Mouse (Mus musculus): ENCODE data around the gene Rgs6.

The Rgs6 gene

DNA sequence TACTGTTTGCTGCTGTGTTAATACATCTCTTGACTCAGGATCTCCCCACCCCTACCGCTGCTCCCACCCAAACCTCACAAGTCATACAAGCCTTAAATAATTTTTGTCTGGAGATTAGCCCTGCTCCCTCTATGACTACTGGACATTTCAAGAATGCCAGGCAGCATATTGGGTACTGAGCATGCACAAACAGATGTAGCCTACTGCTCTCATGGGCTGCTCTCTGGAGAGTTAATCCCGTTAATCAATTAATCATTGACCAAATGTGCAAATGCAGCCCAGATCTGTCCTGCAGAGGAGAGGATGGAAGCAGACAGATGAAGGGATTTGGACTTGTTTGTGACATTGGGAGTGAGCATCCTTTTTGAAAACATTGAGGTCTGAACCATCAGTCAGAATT is at the start of gene Rgs6:
Gene Rgs6, plus strand, starts transcription at position 276 of the 400 bp plus-strand sequence.
- in situ Hi-C loops (cut with MseI, MboI) = no loop called here

DNA sequence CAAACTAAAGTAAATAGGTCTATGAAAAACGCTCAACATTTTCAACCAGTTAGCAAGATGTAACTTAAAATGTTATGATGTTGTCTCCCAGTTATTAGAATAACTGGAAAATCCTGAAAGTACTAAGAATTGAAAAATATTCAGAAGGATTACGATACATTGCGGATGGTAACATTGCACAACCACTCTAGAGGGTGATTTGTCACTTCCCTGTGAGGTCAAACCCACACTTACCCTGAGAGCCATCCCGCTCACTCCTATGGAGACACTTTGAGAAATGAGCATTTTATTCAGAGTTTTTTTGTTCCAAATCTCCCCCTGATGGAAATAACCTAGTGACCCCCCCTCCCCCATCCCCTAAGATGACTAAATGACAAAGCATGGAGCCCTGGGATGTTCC is 41.0 kb upstream of the Rgs6 start:
- in situ Hi-C loops (cut with MseI, MboI) = no loop called here

DNA sequence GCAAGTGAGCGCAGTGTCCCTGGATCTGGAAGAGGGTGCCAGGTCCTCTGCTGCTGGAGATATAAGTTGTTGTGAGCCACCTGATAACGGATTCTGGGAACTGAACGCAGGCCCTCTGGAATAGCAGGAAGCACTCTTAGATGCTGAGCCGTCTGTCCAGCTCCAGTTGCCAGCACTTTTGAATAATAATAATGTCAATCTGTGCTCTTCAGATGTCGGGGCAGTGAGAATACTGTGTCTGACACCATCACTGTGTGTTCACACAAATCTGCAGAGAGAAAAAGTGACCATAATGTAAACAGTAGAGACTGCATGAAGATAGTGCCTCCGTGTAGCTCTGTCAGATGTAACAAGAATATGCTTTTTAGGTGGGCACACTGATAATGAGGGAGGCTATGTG is 38.9 kb upstream of the Rgs6 start:
- in situ Hi-C loops (cut with MseI, MboI) = no loop called here

DNA sequence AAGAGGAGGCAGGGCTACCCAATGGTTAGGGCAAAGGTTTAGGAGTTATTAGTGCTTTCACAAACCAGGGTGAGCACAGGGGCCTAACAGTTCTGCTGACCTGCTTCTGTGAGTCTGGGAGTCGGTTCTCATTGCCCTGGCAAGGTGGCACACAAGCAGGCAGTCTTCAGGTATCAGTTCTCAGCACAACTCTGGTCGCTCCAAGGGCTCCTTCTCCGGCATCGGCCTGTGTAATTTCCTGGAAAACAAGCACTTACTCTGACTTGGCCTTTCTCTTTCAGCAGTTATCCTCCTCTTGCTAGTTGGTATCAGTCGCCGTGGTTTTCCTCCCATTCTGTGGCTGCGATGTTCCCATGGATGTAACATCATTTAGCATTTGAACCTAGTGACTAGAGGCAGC is 38.0 kb upstream of the Rgs6 start:
- in situ Hi-C loops (cut with MseI, MboI) = no loop called here

DNA sequence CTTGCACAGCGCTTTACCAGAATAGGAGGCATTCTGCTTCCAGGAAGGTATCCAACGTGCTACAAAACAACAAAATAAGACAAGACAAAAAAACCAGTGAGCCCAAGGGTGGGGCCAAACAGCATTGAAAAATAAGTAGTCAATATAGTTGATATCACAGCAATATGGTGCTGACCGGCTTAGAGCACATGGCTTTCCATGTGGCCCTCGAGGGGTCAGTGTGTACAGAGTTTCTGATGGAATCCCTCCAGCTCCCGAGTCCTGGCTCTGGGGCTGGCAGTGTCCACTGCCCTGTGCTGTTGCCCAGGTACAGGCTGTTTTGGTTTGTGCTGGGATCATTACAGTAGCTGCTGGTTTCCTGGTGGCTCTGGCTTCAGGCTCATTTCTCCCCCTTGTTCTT is 35.7 kb upstream of the Rgs6 start:
- in situ Hi-C loops (cut with MseI, MboI) = no loop called here

DNA sequence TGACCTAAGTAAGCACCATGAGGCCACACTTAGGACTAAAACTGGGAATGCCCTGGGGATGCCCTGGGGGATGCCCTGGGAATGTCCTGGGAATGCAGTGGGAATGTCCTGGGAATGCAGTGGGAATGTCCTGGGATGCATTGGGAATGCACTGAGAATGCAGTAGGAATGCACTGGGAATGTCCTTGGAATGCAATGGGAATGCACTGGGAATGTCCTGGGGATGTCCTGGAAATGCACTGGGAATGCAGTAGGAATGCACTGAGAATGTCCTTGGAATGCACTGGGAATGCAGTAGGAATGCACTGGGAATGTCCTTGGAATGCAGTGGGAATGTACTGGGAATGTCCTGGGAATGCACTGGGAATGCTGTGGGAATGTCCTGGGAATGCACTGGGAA is 25.2 kb upstream of the Rgs6 start:
- in situ Hi-C loops (cut with MseI, MboI) = no loop called here

DNA sequence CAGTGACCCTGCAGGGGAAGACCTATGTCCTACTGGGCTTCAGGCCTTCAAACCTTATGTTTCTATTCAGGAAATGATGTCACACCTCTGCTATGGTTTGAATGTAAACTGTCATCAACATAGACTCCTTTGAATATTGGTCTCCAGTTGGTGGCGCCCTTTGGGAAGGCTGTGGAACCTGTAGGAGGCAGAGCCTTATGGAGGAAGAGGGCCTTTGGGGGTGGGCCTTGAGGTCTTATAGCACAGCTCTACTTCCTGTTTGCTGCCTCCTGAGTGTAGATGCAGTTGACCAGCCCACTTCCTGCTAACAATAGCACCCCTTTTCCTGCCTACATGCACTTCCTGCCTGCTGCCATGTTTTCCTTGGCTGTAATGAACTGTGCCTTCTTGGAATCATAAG is 19.7 kb upstream of the Rgs6 start:
- in situ Hi-C loops (cut with MseI, MboI) = no loop called here

DNA sequence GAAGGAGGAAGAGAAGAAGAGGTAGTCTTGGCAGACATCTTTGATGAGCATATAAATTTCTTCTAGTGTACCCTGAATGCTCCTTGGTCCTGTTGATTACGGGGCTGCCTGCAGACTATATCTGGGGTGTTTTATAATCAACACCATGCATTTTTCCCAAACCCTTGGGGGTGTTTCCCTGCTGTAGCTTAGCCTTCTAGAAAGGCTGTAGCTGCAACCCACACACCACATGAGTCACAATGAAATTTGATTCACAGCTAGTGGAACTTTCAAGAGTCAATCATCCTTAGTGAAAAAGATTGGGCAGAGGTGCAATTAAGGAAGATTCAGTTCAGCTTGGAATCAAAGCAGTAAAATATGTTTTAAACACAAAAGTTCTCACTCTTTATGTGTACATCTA is 15.4 kb upstream of the Rgs6 start:
- in situ Hi-C loops (cut with MseI, MboI) = no loop called here

DNA sequence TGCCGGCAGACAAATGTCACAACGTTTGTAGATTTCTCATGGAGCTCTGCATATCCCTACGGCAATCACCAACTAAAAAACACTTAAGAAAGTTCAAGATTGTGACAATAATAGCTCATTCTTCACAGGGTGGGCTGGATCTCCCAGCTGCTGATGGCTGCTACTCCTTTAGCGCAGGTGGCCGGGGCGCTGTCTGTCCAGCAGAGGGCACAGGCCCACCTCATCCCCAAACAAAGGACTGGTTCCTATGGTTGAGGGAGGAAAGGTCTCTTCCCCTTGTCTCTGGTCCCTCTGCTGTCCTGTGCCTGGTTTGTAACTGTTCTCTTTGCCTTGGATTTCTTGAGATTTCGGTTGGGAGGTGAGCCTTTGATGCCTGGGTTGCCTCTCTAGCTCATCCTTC is 1.5 kb upstream of the Rgs6 start:
- in situ Hi-C loops (cut with MseI, MboI) = no loop called here

DNA sequence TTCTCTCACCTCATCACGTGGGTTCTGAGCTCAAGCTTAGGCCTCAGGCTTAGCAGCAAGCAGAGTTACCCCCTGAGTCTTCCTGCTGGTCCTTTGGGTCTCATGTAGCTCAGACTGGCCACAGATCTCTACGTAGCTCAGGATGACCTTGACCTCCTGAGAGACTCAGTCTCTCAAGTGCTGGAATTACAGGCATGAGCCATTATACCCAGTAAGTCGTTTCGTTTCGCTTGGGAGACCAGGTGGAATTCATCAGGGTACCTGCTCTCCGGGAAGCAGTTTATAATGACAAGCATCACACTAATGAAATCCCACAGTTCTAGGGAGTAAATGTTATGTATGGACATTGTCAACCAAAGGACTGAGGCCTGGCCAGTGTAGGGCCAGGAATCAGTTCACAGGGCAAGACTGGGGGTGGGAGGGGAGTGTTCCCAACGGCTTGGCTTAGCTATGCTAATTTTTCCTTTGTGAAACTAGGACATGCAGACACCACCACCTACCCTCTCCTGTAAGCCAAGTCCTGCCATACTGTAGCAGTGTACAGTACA is 670 bp upstream of the Rgs6 start:
- in situ Hi-C loops (cut with MseI, MboI) = no loop called here

DNA sequence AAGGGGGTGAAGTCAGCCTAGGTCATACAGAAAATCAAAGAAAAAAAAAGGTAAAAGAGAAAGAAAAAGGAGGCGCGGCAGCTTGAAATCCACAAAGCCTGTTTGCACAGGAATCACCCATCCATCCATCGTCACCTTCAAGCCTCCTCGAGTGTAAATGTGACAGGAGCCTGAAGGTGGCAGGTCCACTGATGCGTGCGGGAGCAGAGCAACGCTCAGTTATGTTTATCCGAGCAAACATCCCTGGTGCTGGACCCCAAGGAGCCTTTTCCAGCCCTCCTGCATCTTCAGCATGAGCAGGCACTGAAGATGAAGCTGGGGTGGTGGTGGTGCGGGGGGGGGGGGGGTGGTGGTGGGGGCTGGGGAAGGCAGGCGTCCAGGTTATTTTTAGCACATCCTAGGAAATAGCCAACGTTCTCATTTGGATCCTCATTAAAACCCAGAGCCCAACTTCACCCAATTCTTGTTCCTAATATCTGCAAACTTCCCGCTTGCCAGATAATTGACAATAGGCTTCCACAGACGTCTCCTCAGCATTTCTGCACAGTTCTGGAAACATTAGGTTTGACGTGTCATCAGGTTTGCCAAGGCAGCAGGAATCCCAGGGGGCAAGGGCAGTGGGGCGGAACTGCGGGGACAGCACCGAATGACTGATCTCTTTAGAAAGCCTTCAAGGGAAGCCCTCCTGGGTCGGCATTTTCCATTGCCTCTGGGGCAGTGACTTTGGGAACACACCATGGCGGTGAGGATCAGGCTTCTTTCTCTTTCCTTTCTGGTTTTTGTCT is 946 bp downstream of the Rgs6 start:
- in situ Hi-C loops (cut with MseI, MboI) = no loop called here

DNA sequence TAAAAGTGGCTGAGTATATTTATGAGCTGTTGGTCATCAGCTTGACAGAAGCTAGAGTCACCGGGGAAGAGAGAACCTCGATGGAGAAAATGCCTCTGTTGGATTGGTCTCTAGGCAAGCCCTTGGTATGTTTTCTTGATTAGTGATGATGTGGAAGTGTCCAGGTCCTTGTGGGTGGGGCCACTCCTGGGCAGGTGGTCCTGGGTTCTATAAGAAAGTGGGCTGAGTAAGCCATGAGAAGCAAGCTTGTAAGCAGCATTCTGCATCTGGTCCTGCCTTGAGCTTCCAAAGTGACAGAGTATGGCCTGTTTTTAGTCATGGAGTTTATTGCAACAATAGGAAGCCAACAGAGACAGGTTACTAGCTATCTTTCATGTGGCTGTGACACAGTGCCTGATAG is 10.9 kb downstream of the Rgs6 start:
- in situ Hi-C loops (cut with MseI, MboI) = no loop called here

DNA sequence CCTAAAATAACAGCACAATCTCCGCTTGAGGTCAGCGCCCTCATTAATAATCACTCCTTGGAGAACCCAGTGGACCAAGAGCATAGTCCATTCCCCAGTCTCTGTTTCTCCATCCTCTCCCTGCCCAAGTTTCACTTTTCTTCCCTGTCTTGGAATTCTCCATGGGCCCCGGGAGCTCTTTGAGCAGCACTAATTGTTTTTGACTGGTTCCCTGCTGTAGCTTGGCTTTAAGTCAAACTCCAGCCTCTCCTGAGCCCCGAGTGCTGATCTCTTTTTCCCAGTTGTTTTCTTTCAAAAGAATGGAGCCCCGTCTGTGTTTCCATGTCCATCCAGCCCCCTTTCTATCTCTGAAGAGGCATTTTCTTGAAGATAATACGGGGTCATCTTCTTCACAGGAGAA is 12.3 kb downstream of the Rgs6 start:
- in situ Hi-C loops (cut with MseI, MboI) = no loop called here

DNA sequence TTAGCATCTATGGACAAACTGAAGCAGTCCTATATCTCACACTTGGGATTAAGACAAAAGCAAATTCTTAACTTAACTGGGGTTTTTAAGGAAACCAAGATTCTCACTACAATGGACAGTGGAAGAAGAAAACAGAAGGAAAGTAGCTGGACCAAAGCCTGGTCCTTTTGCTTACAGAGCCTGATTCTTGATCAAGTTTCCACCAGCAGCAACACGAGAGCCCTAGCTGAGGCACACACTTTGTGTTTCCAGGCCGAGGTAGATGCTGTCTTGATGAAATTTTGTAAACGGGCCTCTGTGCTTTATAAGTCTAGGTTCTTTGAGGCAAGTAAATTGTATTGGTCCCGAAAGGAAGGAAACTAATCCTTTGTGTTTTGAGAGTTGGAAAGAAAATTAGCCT is 14.7 kb downstream of the Rgs6 start:
- in situ Hi-C loops (cut with MseI, MboI) = no loop called here

DNA sequence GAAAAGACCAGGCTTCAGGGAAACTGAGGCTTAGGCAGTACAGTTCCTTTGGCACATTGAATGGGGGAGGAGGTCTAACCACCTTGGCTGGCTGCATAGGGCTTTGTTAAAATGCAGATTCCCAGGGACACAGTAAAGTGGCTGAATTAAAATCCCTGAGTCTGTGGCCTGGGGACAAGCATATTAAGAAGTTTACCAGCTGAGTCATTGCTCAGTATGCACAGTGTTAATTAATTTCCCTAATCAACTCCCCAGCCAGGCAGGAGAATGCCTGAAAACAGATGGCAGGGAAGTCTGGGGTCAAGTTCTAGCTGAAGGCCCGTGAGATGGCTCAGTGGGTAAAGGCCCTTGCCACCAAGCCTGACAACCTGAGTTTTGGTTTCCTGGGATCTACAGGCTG is 15.2 kb downstream of the Rgs6 start:
- in situ Hi-C loops (cut with MseI, MboI) = no loop called here

DNA sequence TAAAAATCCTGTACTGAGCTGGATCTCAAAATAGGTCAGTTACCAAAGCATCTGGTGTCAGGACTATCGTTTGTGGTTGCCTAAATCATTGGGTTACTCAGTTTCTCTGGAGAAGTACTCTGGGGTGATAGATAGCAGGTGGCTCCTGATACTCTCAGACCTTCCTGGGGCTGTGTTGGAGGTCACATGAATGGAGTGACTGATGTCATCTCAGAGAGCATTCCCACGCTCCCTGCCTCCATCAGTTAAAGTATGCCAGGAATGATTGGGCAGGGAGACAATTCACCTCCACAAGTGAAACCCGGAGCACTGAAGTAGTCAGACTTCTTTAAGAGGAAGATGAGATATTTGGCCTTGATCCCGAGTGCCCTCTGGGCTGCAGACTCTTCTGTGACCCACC is 15.9 kb downstream of the Rgs6 start:
- in situ Hi-C loops (cut with MseI, MboI) = no loop called here

DNA sequence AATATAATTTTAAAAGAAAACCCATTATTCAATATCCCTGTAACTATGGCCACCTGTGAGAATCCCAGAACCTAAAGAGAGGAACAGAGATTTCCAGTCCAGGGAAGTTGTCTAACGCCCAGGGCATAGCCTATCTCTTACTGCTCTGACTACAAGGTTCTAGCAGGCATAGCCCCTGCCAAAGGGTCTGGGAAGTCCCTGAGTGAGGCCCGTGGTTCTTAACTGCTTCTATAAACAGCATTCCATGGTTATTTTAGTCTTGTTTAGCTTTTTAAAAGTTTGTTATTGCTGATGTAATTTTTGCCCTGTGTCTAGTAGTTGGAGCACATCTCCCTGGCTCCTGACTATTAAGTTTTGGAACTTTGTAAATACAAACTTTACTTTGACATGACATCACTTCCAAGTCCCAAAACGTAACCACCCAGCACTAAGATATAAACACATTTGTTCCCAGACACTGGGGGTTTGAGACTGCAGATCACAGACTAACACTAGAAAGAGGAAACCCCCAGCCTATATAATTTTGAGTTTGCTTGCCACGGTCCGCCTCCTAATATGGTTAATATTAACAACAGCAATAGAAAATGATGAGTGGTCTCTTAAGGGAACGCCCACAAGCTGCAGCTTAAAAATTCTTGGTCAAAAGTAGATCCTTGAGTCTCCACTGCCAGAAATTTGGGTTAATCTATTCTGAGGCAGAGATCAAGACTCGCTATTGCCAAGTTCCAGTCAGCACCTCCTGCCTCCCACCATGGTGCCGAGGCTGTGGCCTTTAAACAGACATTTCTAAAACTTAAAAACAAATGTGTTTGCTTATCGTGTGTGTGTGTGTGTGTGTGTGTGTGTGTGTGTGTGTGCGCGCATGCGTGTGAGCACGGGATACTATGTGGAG is 24.9 kb downstream of the Rgs6 start:
- in situ Hi-C loops (cut with MseI, MboI) = no loop called here

DNA sequence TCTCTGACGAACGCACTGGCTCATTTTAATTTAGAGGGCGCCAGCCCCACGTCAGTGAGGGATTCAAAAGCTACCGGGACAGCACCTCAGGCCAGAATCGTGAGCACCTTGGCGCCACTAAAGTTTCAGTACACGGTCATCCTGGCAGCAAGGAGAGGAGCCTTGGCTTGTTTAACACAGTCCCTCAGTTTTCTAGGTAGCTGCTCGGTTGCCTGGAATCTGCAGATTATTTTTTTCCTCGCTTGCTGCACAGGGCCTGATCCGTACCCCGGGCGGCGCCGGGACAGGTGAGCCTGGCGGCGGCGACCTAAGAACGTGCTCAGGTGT is 28.4 kb downstream of the Rgs6 start:
- in situ Hi-C loops (cut with MseI, MboI) = no loop called here

DNA sequence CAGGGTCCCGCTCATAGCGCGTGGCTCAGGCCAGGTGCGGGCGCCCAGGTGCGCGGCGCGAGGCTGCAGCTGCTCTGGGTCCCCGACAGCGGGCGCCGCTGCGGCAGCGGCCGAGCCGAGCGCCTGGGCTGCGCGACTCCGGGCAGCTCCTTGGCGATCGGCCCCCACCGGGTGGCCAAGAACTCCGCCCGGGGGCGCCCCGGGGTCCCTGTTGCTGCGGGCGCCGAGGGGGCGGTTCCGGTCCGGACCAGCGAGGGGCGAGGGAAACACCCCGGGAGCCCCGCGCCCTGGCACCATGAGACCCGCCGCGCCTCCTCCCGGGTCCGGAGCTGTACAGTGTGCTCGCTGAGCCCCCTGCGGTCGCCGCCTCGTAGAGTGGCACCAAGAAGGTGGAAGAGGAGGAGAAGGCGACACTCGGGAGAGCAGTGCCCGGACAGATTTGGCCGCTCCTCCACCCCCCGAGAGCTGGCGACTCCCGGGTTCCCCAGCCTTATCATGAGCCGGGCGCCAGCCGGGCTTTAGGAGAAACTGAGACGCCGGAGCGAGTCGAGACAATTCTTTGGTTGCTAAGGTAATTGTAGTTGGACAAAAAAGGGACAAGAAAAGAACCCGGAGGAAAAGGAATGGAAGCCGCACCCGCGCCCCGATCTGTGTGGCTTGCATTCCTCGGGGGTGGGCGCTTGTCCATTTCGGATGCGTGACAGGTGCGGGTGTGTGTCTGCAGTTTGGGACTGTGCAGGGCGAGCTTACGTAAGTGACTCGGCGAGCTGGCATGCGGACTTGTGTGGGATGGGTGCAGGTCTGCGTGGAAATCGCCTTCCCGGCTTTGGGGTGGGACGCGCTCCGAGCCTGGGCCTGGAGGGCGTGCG is 29.0 kb downstream of the Rgs6 start:
- in situ Hi-C loops (cut with MseI, MboI) = no loop called here

DNA sequence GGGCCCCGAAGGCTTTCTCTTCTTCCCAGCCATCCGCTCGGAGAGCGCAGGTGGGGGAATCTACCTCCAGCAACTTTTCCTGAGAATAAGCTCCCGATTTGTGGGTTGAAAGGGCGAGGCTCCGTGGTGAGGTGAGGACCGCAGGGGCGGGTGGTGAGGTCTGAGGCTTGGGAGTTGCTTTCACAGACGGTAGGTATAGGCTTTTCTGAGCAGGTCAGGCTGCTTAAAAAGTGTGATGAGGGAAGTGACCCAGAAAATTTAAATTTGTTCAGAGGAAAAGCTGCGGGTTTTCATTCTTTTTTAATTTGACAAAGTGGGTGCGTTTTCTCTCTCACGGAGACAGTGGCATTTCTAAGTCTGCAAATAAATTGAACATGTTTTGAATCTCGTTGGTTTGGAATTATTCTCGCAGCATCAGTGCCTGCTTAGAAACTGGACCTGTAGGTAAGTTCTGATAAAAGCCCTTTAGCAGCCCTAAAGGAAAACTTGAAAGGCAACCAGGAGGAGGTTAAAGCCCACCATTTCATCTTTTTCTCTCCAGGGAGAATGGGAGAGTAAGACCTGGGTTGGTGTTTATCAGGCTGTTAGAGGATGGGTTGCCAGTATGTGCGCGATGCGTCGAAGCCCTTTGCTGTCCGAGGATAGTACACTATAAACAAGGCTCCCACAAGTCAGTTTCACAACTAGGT is 29.7 kb downstream of the Rgs6 start:
- in situ Hi-C loops (cut with MseI, MboI) = no loop called here

DNA sequence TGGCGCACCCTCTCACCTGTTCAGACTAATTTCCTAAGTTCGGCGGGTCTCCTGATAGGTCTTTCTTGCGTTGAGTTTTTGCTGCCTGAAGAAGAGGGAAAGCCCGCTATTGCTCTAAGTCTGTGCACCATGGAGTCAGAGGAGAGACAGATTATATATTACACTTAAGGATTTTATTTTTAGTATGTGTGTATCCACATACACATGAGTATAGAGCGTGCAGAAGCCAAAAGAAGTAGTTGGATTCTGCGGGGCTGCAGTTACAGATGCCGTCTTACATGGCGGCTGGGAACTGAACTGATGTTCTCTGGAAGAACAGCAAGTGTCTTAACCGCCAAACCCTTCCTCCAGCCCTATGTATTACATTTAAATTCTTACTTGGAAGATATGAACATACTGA is 52.3 kb downstream of the Rgs6 start:
- in situ Hi-C loops (cut with MseI, MboI) = no loop called here
